Mouse (Mus musculus): ENCODE data around the gene 4930430A15Rik. TPM values are rescaled to one million over a fixed set of nuclear protein-coding genes. Genes with fewer than 3 reads are reported as not detected.

The 4930430A15Rik gene
- not detected in 2 replicates for polyA plus RNA-seq (2016; fragmentation: Nextera tagmentation; extraction: Ambion mirVana)

GRCm38 (mm10) chr2:111229502-111229901 lies at the start of gene 4930430A15Rik:
Gene 4930430A15Rik (minus strand): TSS chr2:111229602.
- H3K27me3 ChIP-seq (replicated peaks) = no peaks in the 10 kb centered on the region
- H3K4me3 ChIP-seq = no peak within 1 kb of the TSS
- WGBS = 78% methylated on average over 6 of the region's 6 CpGs
- no peaks in the 10 kb centered on the region for H3K4me1 ChIP-seq (replicated peaks)
- peaks cover 5% of the 10 kb centered on the region; the same call in 1 of the 2 replicates for H3K9me3 ChIP-seq (replicated peaks)
- no peak within 1 kb of the TSS for H3K27ac ChIP-seq (ENCODE audit: poor library complexity, severe bottlenecking)
- H3K4me2 ChIP-seq = no peak within 1 kb of the TSS
- ATAC-seq (ENCODE audit: insufficient number of reproducible peaks, low FRiP score) = no peak
- H3K9ac ChIP-seq = no peak within 1 kb of the TSS
- no peaks in the 10 kb centered on the region for H3K36me3 ChIP-seq

GRCm38 (mm10) chr2:111274006-111274405 lies 44.6 kb upstream of the 4930430A15Rik start, which contains the start of gene Olfr1277:
Gene Olfr1277 (minus strand): TSS chr2:111274106.
- H3K27me3 ChIP-seq (replicated peaks) = no peaks in the 10 kb centered on the region
- H3K36me3 ChIP-seq = no peaks in the 10 kb centered on the region
- H3K4me1 ChIP-seq (replicated peaks) = no peaks in the 10 kb centered on the region
- no peaks in the 10 kb centered on the region; the same call in 1 of the 2 replicates for H3K9me3 ChIP-seq (replicated peaks)
- H3K27ac ChIP-seq (ENCODE audit: poor library complexity, severe bottlenecking) = no peak within 1 kb of the TSS
- no peak within 1 kb of the TSS for H3K4me2 ChIP-seq
- no peak within 1 kb of the TSS for H3K9ac ChIP-seq
- 77% methylated on average over 2 of the region's 2 CpGs for WGBS
- no peak within 1 kb of the TSS for H3K4me3 ChIP-seq
- no peak for ATAC-seq (ENCODE audit: insufficient number of reproducible peaks, low FRiP score)

GRCm38 (mm10) chr2:111254216-111254615 lies 24.8 kb upstream of the 4930430A15Rik start, which contains the start of gene Olfr1276:
Gene Olfr1276 (plus strand): TSS chr2:111254516.
- ATAC-seq (ENCODE audit: insufficient number of reproducible peaks, low FRiP score) = no peak
- no peak within 1 kb of the TSS for H3K4me2 ChIP-seq

GRCm38 (mm10) chr2:111235186-111235585 lies 5.8 kb upstream of the 4930430A15Rik start, which contains the start of gene Olfr1275:
Gene Olfr1275 (minus strand): TSS chr2:111235286.
- Histone ChIP-seq H3K36me3 (no peaks in the 10 kb centered on the region), H3K27ac (ENCODE audit: poor library complexity, severe bottlenecking) (no peak within 1 kb of the TSS), H3K4me2 (no peak within 1 kb of the TSS), H3K4me1 (replicated peaks) (no peaks in the 10 kb centered on the region), H3K4me3 (no peak within 1 kb of the TSS), H3K9ac (no peak within 1 kb of the TSS), H3K27me3 (replicated peaks) (no peaks in the 10 kb centered on the region), H3K9me3 (replicated peaks) (no peaks in the 10 kb centered on the region)
- 76% methylated on average over 1 of the region's 1 CpGs for WGBS
- no peak for ATAC-seq (ENCODE audit: insufficient number of reproducible peaks, low FRiP score)

More at GRCm38 (mm10) chr2:111254216-111254615, 24.8 kb upstream of the 4930430A15Rik start, which contains the start of gene Olfr1276:
- no peak within 1 kb of the TSS for H3K27ac ChIP-seq (ENCODE audit: poor library complexity, severe bottlenecking)
- H3K27me3 ChIP-seq (replicated peaks) = no peaks in the 10 kb centered on the region
- no peak within 1 kb of the TSS for H3K4me3 ChIP-seq
- H3K9me3 ChIP-seq (replicated peaks) = no peaks in the 10 kb centered on the region
- no peaks in the 10 kb centered on the region for H3K36me3 ChIP-seq
- no peaks in the 10 kb centered on the region for H3K4me1 ChIP-seq (replicated peaks)
- H3K9ac ChIP-seq = no peak within 1 kb of the TSS

GRCm38 (mm10) chr2:111182068-111182467 lies 47.3 kb downstream of the 4930430A15Rik start:
- Histone ChIP-seq H3K9me3 (replicated peaks) (0 out of 2 replicates have a peak, but pooled peaks cover 3% of the 10 kb centered on the region), H3K27me3 (replicated peaks) (no peaks in the 10 kb centered on the region), H3K4me2 (no peak overlapping the region), H3K27ac (ENCODE audit: poor library complexity, severe bottlenecking) (no peak overlapping the region), H3K4me1 (replicated peaks) (no peaks in the 10 kb centered on the region), H3K4me3 (no peak overlapping the region), H3K36me3 (no peaks in the 10 kb centered on the region), H3K9ac (no peak overlapping the region)
- WGBS = 88% methylated on average over 11 of the region's 11 CpGs
- ATAC-seq (ENCODE audit: insufficient number of reproducible peaks, low FRiP score) = no peak

- no peaks in the 10 kb centered on the region for H3K27me3 ChIP-seq (replicated peaks)
- no peaks in the 10 kb centered on the region for H3K9me3 ChIP-seq (replicated peaks)
- no peaks in the 10 kb centered on the region for H3K4me1 ChIP-seq (replicated peaks)
- H3K36me3 ChIP-seq = no peaks in the 10 kb centered on the region
- ATAC-seq (ENCODE audit: insufficient number of reproducible peaks, low FRiP score) = no peak
- H3K4me3 ChIP-seq = no peak within 1 kb of the TSS
- H3K9ac ChIP-seq = no peak within 1 kb of the TSS
- no peak within 1 kb of the TSS for H3K4me2 ChIP-seq
- no peak within 1 kb of the TSS for H3K27ac ChIP-seq (ENCODE audit: poor library complexity, severe bottlenecking)
- WGBS = 64% methylated on average over 2 of the region's 2 CpGs
Measured at GRCm38 (mm10) chr2:111152836-111153235, 76.6 kb downstream of the 4930430A15Rik start, which contains the start of gene Gm15130. Gene Gm15130 (minus strand): TSS chr2:111152936.

GRCm38 (mm10) chr2:111135739-111136138 lies 93.7 kb downstream of the 4930430A15Rik start:
- H3K27me3 ChIP-seq (replicated peaks) = no peaks in the 10 kb centered on the region
- no peak overlapping the region for H3K27ac ChIP-seq (ENCODE audit: poor library complexity, severe bottlenecking)
- WGBS = 59% methylated on average over 5 of the region's 5 CpGs
- H3K9me3 ChIP-seq (replicated peaks) = no peaks in the 10 kb centered on the region
- H3K4me2 ChIP-seq = no peak overlapping the region
- no peak overlapping the region for H3K9ac ChIP-seq
- no peak for ATAC-seq (ENCODE audit: insufficient number of reproducible peaks, low FRiP score)
- no peaks in the 10 kb centered on the region for H3K36me3 ChIP-seq
- H3K4me1 ChIP-seq (replicated peaks) = no peaks in the 10 kb centered on the region
- no peak overlapping the region for H3K4me3 ChIP-seq

Other genes with a start within 250 kb of the 4930430A15Rik start
- not detected in 2 replicates for gene Gm13941, start 123.6 kb downstream of the 4930430A15Rik start, polyA plus RNA-seq (2016; fragmentation: Nextera tagmentation; extraction: Ambion mirVana)
- gene Gm15130, start 76.7 kb downstream of the 4930430A15Rik start, polyA plus RNA-seq (2016; fragmentation: Nextera tagmentation; extraction: Ambion mirVana) = not detected in 2 replicates
- not detected in 2 replicates for gene Olfr1275, start 5.7 kb upstream of the 4930430A15Rik start, polyA plus RNA-seq (2016; fragmentation: Nextera tagmentation; extraction: Ambion mirVana)
- gene Olfr1276, start 24.9 kb upstream of the 4930430A15Rik start, polyA plus RNA-seq (2016; fragmentation: Nextera tagmentation; extraction: Ambion mirVana) = not detected in 2 replicates
- gene Olfr1277, start 44.5 kb upstream of the 4930430A15Rik start, polyA plus RNA-seq (2016; fragmentation: Nextera tagmentation; extraction: Ambion mirVana) = not detected in 2 replicates
- gene Olfr1278, start 60.5 kb upstream of the 4930430A15Rik start, polyA plus RNA-seq (2016; fragmentation: Nextera tagmentation; extraction: Ambion mirVana) = not detected in 2 replicates
- not detected in 2 replicates for gene Olfr1279, start 71.0 kb upstream of the 4930430A15Rik start, polyA plus RNA-seq (2016; fragmentation: Nextera tagmentation; extraction: Ambion mirVana)
- not detected in 2 replicates for gene Olfr1280, start 84.4 kb upstream of the 4930430A15Rik start, polyA plus RNA-seq (2016; fragmentation: Nextera tagmentation; extraction: Ambion mirVana)
- gene Olfr1281, start 96.9 kb upstream of the 4930430A15Rik start, polyA plus RNA-seq (2016; fragmentation: Nextera tagmentation; extraction: Ambion mirVana) = not detected in 2 replicates
- not detected in 2 replicates for gene Olfr1282, start 106.5 kb upstream of the 4930430A15Rik start, polyA plus RNA-seq (2016; fragmentation: Nextera tagmentation; extraction: Ambion mirVana)
- gene Olfr1283, start 137.2 kb upstream of the 4930430A15Rik start, polyA plus RNA-seq (2016; fragmentation: Nextera tagmentation; extraction: Ambion mirVana) = not detected in 2 replicates
- not detected in 2 replicates for gene Olfr1284, start 145.9 kb upstream of the 4930430A15Rik start, polyA plus RNA-seq (2016; fragmentation: Nextera tagmentation; extraction: Ambion mirVana)
- gene Olfr1286, start 193.5 kb upstream of the 4930430A15Rik start, polyA plus RNA-seq (2016; fragmentation: Nextera tagmentation; extraction: Ambion mirVana) = not detected in 2 replicates
- gene Olfr1287, start 219.5 kb upstream of the 4930430A15Rik start, polyA plus RNA-seq (2016; fragmentation: Nextera tagmentation; extraction: Ambion mirVana) = not detected in 2 replicates
- gene Olfr1288, start 244.5 kb upstream of the 4930430A15Rik start, polyA plus RNA-seq (2016; fragmentation: Nextera tagmentation; extraction: Ambion mirVana) = not detected in 2 replicates